Mouse (Mus musculus) stomach, adult 2 months (tissue): Measurements from ENCODE around the gene Aif1. TPM values are rescaled to one million over a fixed set of nuclear protein-coding genes. Genes with fewer than 3 reads are reported as not detected.

Source experiments
- polyA plus RNA-seq: library from polyadenylated mRNA; depleted of rRNA; stranded (reverse); fragments of >200 nt; gene quantifications from 2 replicates; pipeline ENCODE4 v1.2.3, GENCODE M21; 2012; rRNA removed

The Aif1 gene
- polyA plus RNA-seq, result 0.11 and 0.48 TPM in 2 replicates

GRCm38 (mm10) chr17:35175968-35176367, at the start of gene Aif1:
Gene Aif1, minus strand, starts transcription at chr17:35176068.

GRCm38 (mm10) chr17:35220156-35220952, 44.5 kb upstream of the Aif1 start, which contains the start of gene Gm16181:
Gene Gm16181, plus strand, starts transcription at chr17:35220834.

GRCm38 (mm10) chr17:35204494-35205379, 28.9 kb upstream of the Aif1 start, which contains the start of gene Lta:
Gene Lta, minus strand, starts transcription at chr17:35205351.

GRCm38 (mm10) chr17:35201787-35202186, 25.9 kb upstream of the Aif1 start, which contains the start of gene Tnf:
Gene Tnf, minus strand, starts transcription at chr17:35202007.

GRCm38 (mm10) chr17:35193881-35194843, 18.3 kb upstream of the Aif1 start, which contains the start of gene Ltb:
Gene Ltb, plus strand, starts transcription at chr17:35194439.

GRCm38 (mm10) chr17:35187959-35188610, 12.2 kb upstream of the Aif1 start, which contains the start of gene Lst1:
Gene Lst1, minus strand, starts transcription at chr17:35188439.

GRCm38 (mm10) chr17:35164568-35165450, 11.1 kb downstream of the Aif1 start, which contains the start of gene Prrc2a:
Gene Prrc2a, minus strand, starts transcription at chr17:35164897.

GRCm38 (mm10) chr17:35134801-35135590, 40.9 kb downstream of the Aif1 start, which contains the start of gene Bag6:
Gene Bag6, plus strand, starts transcription at chr17:35135178.

GRCm38 (mm10) chr17:35131500-35132173, 44.2 kb downstream of the Aif1 start, which contains the start of gene Apom:
Gene Apom, minus strand, starts transcription at chr17:35132050.

GRCm38 (mm10) chr17:35126206-35126611, 49.7 kb downstream of the Aif1 start, which contains the start of gene D17H6S53E:
Gene D17H6S53E, plus strand, starts transcription at chr17:35126373.

GRCm38 (mm10) chr17:35121871-35122303, 54.0 kb downstream of the Aif1 start, which contains the start of gene Csnk2b:
Gene Csnk2b, minus strand, starts transcription at chr17:35122053.

GRCm38 (mm10) chr17:35121143-35121799, 54.6 kb downstream of the Aif1 start, which contains the start of gene Gpank1:
Gene Gpank1, plus strand, starts transcription at chr17:35121455.

Other genes starting within 250 kb of the Aif1 start
- 30.4 and 43.8 TPM in 2 replicates for gene Neu1, start 244.8 kb downstream of the Aif1 start, polyA plus RNA-seq
- 31.1 and 45.6 TPM in 2 replicates for gene Hspa1b, start 216.8 kb downstream of the Aif1 start, polyA plus RNA-seq
- gene Gm20481, start 206.2 kb downstream of the Aif1 start, polyA plus RNA-seq, result not detected in 2 replicates
- 16.4 and 25.7 TPM in 2 replicates for gene Hspa1a, start 203.9 kb downstream of the Aif1 start, polyA plus RNA-seq
- 0.34 and 0.59 TPM in 2 replicates for gene Hspa1l, start 203.4 kb downstream of the Aif1 start, polyA plus RNA-seq
- gene Lsm2, start 194.2 kb downstream of the Aif1 start, polyA plus RNA-seq, result 43.9 and 62.3 TPM in 2 replicates
- gene Vars, start 175.1 kb downstream of the Aif1 start, polyA plus RNA-seq, result 95.5 and 126 TPM in 2 replicates
- gene Vwa7, start 159.5 kb downstream of the Aif1 start, polyA plus RNA-seq, result 1.9 and 2.2 TPM in 2 replicates
- gene Sapcd1, start 148.1 kb downstream of the Aif1 start, polyA plus RNA-seq, result 0.58 and 1.9 TPM in 2 replicates
- gene Msh5, start 129.3 kb downstream of the Aif1 start, polyA plus RNA-seq, result 2.6 and 5.6 TPM in 2 replicates
- 131 and 147 TPM in 2 replicates for gene Clic1, start 126.1 kb downstream of the Aif1 start, polyA plus RNA-seq
- gene Ddah2, start 117.0 kb downstream of the Aif1 start, polyA plus RNA-seq, result 16.3 and 20.7 TPM in 2 replicates
- 243 and 312 TPM in 2 replicates for gene Ly6g6c, start 110.7 kb downstream of the Aif1 start, polyA plus RNA-seq
- gene Mpig6b, start 109.9 kb downstream of the Aif1 start, polyA plus RNA-seq, result 0.42 and 0.65 TPM in 2 replicates
- 99.6 and 112 TPM in 2 replicates for gene Ly6g6e, start 99.2 kb downstream of the Aif1 start, polyA plus RNA-seq
- 5.1 and 6.4 TPM in 2 replicates for gene Ly6g6d, start 98.0 kb downstream of the Aif1 start, polyA plus RNA-seq
- 1.2 and 2.0 TPM in 2 replicates for gene Ly6g6f, start 90.5 kb downstream of the Aif1 start, polyA plus RNA-seq
- gene Abhd16a, start 86.8 kb downstream of the Aif1 start, polyA plus RNA-seq, result 88.7 and 152 TPM in 2 replicates
- 1.4 TPM in 1 of 2 replicates, not detected in the other for gene Ly6g5c, start 67.8 kb downstream of the Aif1 start, polyA plus RNA-seq
- gene Ly6g5b, start 60.6 kb downstream of the Aif1 start, polyA plus RNA-seq, result 1.2 and 2.2 TPM in 2 replicates
- 9.3 and 11.8 TPM in 2 replicates for gene Gpank1, start 54.6 kb downstream of the Aif1 start, polyA plus RNA-seq
- gene Csnk2b, start 54.0 kb downstream of the Aif1 start, polyA plus RNA-seq, result 258 and 301 TPM in 2 replicates
- 13.7 and 19.0 TPM in 2 replicates for gene D17H6S53E, start 49.7 kb downstream of the Aif1 start, polyA plus RNA-seq
- 0.08 and 0.20 TPM in 2 replicates for gene Apom, start 44.0 kb downstream of the Aif1 start, polyA plus RNA-seq
- 92.9 and 94.1 TPM in 2 replicates for gene Bag6, start 40.9 kb downstream of the Aif1 start, polyA plus RNA-seq
- gene Prrc2a, start 11.2 kb downstream of the Aif1 start, polyA plus RNA-seq, result 262 and 284 TPM in 2 replicates
- 3.7 and 6.5 TPM in 2 replicates for gene Lst1, start 12.4 kb upstream of the Aif1 start, polyA plus RNA-seq
- gene Ltb, start 18.4 kb upstream of the Aif1 start, polyA plus RNA-seq, result 1.5 and 5.7 TPM in 2 replicates
- 0.24 and 0.42 TPM in 2 replicates for gene Tnf, start 25.9 kb upstream of the Aif1 start, polyA plus RNA-seq
- gene Lta, start 29.3 kb upstream of the Aif1 start, polyA plus RNA-seq, result 0.10 and 0.36 TPM in 2 replicates
- gene Gm16181, start 44.8 kb upstream of the Aif1 start, polyA plus RNA-seq, result 0.42 TPM in 1 of 2 replicates, not detected in the other
- gene Atp6v1g2, start 57.6 kb upstream of the Aif1 start, polyA plus RNA-seq, result 1.3 and 1.7 TPM in 2 replicates
- gene Nfkbil1, start 59.7 kb upstream of the Aif1 start, polyA plus RNA-seq, result 15.7 and 37.5 TPM in 2 replicates
- 74.9 and 91.6 TPM in 2 replicates for gene Ddx39b, start 65.7 kb upstream of the Aif1 start, polyA plus RNA-seq
- 243 and 319 TPM in 2 replicates for gene H2-D1, start 86.7 kb upstream of the Aif1 start, polyA plus RNA-seq
- 0.04 TPM in 1 of 2 replicates, not detected in the other for gene H2-Q1, start 144.3 kb upstream of the Aif1 start, polyA plus RNA-seq
- gene H2-Q2, start 166.2 kb upstream of the Aif1 start, polyA plus RNA-seq, result 0.18 and 0.54 TPM in 2 replicates
- 29.8 and 31.3 TPM in 2 replicates for gene H2-Q4, start 203.5 kb upstream of the Aif1 start, polyA plus RNA-seq
- 5.2 and 5.8 TPM in 2 replicates for gene H2-Q6, start 248.8 kb upstream of the Aif1 start, polyA plus RNA-seq